Mouse (Mus musculus) megakaryocyte progenitor cell, adult 5-6 weeks (primary cell): ENCODE results near the gene Bak1. TPM values are rescaled to one million over a fixed set of nuclear protein-coding genes. Genes with fewer than 3 reads are reported as not detected.
"Not testable (repeated sequence)": the region's sequence is repeated elsewhere in the genome, so short reads cannot be mapped to it uniquely, and the experiment has no call there.

Source experiments
- ATAC-seq: replicated peaks from 2 replicates; pipeline ENCODE4 v1.8.0; 2016; ENCODE audit warnings: mild to moderate bottlenecking, moderate TSS enrichment, inconsistent platforms; ENCODE audit not compliant: poor library complexity
- total RNA-seq, 2 experiments: library from RNA; stranded (forward) in 1 of 2; stranded (reverse) in 1 of 2; fragments of 157-497, 149-512 nt in 1 of 2; fragments of 200-1000 nt in 1 of 2; gene quantifications; 2 replicates each; pipeline versions ENCODE4 v1.2.3 to v1.2.4; 2015 to 2017

Gene Bak1
- total RNA-seq, 2 experiments from 2014 or later: 68.7 to 135 TPM

GRCm38 (mm10) chr17:26990521-26990920 lies 38.3 kb downstream of the Bak1 start:
- ATAC-seq: no peak

DNA sequence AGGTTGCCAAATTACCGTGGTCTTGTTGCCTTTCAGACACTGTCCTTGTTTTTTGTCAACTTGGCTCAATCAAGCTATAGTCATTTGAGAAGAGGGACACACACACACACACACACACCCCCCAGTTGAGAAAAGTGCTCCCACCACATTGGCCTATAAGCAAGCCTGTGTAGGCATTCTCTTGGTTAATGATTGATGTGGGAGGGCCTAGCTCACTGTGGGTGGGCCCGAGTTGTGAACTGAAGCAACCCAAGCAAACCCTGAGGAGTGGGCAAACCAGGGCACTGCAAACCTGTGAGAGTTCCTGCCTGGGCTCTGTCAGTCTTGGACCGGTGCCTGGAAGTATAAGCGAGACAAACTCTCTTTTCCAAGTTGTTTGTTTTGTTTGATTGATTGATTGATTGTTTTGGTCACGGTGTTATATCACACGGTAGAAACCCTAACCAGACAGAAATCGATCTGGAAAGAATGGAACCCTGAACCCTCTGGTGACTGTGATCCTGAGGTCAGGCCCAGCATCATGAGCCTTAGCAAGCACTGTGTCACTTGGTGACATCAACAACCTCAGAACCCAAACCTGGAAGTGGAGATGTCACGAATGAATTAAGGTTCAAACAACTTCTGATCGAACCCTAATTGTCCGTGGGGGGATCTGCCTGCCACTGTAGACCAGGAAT lies 43.2 kb downstream of the Bak1 start:
- ATAC-seq: no peak

DNA sequence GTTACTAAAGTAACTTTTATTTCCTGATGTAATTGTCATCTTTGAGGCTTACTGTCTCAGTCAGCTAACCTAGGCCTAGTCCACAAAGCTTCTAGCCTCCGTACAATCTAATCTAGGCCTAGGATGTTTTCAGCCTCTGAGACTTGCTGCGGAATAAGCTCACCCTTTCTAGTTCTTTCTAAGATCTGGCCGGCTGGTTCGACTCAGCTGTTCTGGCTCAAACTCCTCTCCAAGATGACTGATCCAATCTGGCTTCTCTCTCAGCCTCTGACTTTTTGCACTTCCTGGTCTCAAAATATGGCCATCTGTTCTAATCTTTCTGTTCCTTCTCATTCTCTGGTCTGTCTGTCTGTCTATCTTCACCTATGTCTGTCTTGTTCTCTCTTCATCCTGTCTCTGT lies 45.4 kb downstream of the Bak1 start:
- no peak for ATAC-seq

- ATAC-seq: peak; percentile 26; the same call in 1 of the 2 replicates
These were observed 47.8 kb downstream of the Bak1 start for GRCm38 (mm10) chr17:26981050-26981449.

- peak; percentile 42; the same call in 1 of the 2 replicates for ATAC-seq
These were observed 49.4 kb downstream of the Bak1 start for GRCm38 (mm10) chr17:26979426-26979825.

DNA sequence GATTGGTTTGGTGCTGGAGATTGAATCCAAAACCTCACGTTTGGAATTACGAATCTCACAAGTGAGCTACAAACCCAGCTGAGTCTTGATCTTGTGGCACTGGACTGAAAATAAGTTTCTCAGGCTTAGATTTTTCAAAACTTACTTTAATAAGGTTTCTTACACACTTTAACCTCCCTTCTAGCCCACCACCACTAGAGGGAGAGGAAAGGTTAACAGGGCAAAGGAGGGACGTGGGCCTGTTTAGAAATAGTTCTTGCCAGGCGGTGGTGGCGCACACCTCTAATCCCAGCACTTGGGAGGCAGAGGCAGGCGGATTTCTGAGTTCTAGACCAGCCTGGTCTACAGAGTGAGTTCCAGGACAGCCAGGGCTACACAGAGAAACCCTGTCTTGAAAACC lies 51.5 kb downstream of the Bak1 start:
- ATAC-seq: not testable (repeated sequence)

DNA sequence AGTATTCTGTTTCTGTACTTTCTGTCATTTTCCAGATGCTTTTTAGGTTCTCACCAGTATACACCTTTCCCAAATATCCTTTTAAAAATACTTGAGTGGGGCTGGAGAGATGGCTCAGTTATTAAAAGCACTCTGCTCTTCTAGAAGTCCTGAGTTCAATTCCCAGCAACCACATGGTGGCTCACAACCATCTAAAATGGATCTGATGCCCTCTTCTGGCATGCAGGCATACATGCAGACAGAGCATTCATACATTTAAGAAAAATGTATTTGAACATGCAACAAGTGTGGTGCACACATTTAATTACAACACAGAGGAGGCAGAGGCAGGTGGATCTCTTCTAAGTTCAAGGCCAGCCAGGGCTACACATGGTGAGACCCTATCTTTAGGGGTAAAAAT lies 53.4 kb downstream of the Bak1 start:
- no peak for ATAC-seq

DNA sequence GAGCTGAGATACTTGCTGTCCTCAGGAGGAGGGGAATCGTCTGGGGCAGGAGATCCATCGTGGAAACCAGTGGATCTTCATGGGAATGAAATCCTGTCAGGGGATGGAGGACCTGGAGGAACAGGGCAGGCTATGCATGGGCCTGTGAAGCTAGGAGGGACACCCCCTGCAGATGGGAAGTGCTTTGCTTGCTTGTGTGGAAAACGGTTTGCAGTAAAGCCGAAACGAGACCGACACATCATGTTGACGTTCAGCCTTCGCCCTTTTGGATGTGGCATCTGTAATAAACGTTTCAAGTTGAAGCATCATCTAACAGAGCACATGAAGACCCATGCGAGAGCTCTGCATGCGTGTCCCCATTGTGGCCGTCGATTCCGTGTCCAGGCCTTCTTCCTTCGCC lies 54.3 kb downstream of the Bak1 start:
- ATAC-seq: no peak

DNA sequence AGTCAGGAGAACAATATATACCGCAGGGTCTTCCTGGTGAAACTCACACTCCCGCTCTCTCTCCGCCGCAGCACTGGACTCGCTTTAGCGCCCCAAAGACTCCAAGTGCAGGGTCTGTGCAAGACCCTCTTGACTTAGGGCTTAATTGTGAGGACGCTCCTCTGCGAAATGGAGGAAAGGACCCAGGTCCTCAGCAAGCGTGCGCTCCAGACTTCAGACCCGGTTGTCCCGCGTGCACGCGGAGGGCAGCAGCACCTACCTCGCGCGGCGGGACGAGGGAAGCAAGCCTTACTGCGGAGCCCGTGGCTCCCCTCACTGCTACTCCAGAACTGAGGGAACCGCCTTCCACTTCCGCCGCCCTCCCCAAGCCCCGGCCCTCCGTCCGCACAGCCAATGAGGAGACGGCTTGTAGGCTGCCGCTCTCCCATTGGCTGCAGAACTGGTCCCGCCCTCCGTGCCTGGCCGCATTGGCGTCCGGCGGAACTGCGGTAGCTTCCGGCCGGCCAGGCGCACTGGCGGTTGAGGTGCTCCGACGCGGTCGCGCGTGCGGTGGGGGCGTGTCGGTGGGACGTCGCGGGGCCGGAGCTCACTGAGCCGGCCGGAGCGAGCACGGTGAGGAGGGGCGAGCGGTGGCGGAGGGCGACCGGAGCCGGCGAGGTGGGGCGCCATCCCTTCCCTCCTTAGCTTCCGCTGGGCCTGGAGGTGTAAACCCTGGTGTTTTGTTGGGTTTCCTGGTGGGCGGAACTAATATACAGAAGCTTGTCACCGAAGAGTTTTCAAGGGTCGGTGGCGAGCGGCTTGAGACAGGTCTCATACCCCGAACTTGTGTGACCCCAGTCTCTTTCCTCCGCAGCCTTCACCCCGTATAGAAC lies 55.9 kb downstream of the Bak1 start, which contains the start of gene Zbtb9:
TSS of gene Zbtb9 (plus strand) at position 465 of the 872 bp plus-strand sequence.
- peak; percentile 97 for ATAC-seq

GRCm38 (mm10) chr17:26972107-26972506 lies 56.7 kb downstream of the Bak1 start:
- no peak for ATAC-seq

DNA sequence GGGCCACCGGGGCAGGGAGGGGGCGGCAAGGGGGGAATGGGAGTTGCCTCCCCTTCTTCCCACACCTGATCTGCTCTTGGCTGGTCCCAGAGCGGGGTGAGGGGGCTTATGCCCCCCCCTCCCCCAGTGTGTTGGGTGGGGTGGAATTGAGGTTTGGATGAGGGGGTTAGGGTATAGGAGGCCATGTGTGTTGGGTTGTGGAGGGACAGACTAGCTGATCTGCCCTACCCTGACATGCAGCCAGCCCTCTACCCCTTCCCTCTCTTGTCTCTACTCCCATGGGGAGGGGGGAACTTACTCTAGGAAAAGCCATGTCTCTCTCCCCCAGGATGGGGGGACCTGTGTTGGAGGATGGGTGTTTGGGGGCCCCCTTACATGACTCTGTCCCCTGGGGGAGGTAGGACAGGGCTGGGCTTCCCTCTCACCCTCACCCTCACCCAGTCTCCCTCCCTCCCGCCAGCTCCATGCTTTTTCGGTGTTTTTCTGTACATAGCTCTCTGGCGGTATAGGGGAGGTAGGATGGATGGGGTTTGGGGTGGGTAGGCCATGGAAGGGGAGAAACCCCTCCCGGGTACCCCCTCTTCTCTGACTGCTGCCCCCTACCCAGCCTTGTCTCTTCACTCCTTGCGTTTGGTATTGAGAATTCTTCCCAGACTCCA lies 57.4 kb downstream of the Bak1 start:
- no peak for ATAC-seq

GRCm38 (mm10) chr17:26970221-26970620 lies 58.6 kb downstream of the Bak1 start:
- ATAC-seq: no peak

Other genes with a start within 250 kb of the Bak1 start
- gene Bnip1, start 247.9 kb downstream of the Bak1 start, total RNA-seq (2015): 38.2 and 42.5 TPM in 2 replicates
- 47.6 and 48.6 TPM in 2 replicates for gene Bnip1, start 247.9 kb downstream of the Bak1 start, total RNA-seq (2017)
- gene Nkx2-5, start 184.0 kb downstream of the Bak1 start, total RNA-seq (2015): not detected in 2 replicates
- not detected in 2 replicates for gene Nkx2-5, start 184.0 kb downstream of the Bak1 start, total RNA-seq (2017)
- 2.6 and 4.6 TPM in 2 replicates for gene Kifc5b, start 111.9 kb downstream of the Bak1 start, total RNA-seq (2015)
- gene Kifc5b, start 111.9 kb downstream of the Bak1 start, total RNA-seq (2017): 13.8 and 16.0 TPM in 2 replicates
- 2.1 TPM in 2 replicates for gene Phf1, start 96.0 kb downstream of the Bak1 start, total RNA-seq (2015)
- 3.5 and 4.6 TPM in 2 replicates for gene Phf1, start 96.0 kb downstream of the Bak1 start, total RNA-seq (2017)
- 181 and 216 TPM in 2 replicates for gene Cuta, start 89.4 kb downstream of the Bak1 start, total RNA-seq (2015)
- gene Cuta, start 89.4 kb downstream of the Bak1 start, total RNA-seq (2017): 75.8 and 82.9 TPM in 2 replicates
- gene Syngap1, start 87.8 kb downstream of the Bak1 start, total RNA-seq (2015): 5.3 and 11.6 TPM in 2 replicates
- 3.6 TPM in 2 replicates for gene Syngap1, start 87.8 kb downstream of the Bak1 start, total RNA-seq (2017)
- gene Zbtb9, start 55.8 kb downstream of the Bak1 start, total RNA-seq (2015): 2.9 and 5.3 TPM in 2 replicates
- 16.3 and 22.1 TPM in 2 replicates for gene Zbtb9, start 55.8 kb downstream of the Bak1 start, total RNA-seq (2017)
- 3.4 and 3.6 TPM in 2 replicates for gene Itpr3, start 28.3 kb upstream of the Bak1 start, total RNA-seq (2015)
- 5.3 and 6.2 TPM in 2 replicates for gene Itpr3, start 28.3 kb upstream of the Bak1 start, total RNA-seq (2017)
- gene Uqcc2, start 104.9 kb upstream of the Bak1 start, total RNA-seq (2015): 134 and 138 TPM in 2 replicates
- 154 and 170 TPM in 2 replicates for gene Uqcc2, start 104.9 kb upstream of the Bak1 start, total RNA-seq (2017)
- not detected in 2 replicates for gene Ip6k3, start 138.8 kb upstream of the Bak1 start, total RNA-seq (2015)
- gene Ip6k3, start 138.8 kb upstream of the Bak1 start, total RNA-seq (2017): not detected in 2 replicates
- gene Lemd2, start 175.5 kb upstream of the Bak1 start, total RNA-seq (2015): 12.1 and 13.0 TPM in 2 replicates
- 21.4 and 21.8 TPM in 2 replicates for gene Lemd2, start 175.5 kb upstream of the Bak1 start, total RNA-seq (2017)